ENCODE assay signal across 10 mouse cellular contexts in genomic region chr4:10508163-10508821, GRCm38 (mm10).
DNase-seq lines count a peak whose midpoint lies in the region; ATAC-seq and TF ChIP-seq lines count a peak whose summit lies in the region.
"Had no signal": no experiment of that assay in that cellular context is flagged by ENCODE, and none has a peak within 500 bp of the region (broad histone marks: within the 10 kb centered on the region; RNA-seq: fewer than 3 reads in every experiment).

No protein-coding gene starts in this region.

- ATAC-seq in heart, embryonic 11.5 days (replicated peaks; ENCODE audit: insufficient number of reproducible peaks, low FRiP score, low TSS enrichment): no peak
- ATAC-seq in forebrain, embryonic 15.5 days (replicated peaks): peak; percentile 67
- ATAC-seq in liver, embryonic 14.5 days (ENCODE audit: insufficient read depth): no peak
- ATAC-seq in megakaryocyte, adult 5-6 weeks (ENCODE audit: poor library complexity, severe bottlenecking): no peak

- H3K9me3 ChIP-seq in heart, embryonic 11.5 days (replicated peaks; ENCODE audit: control insufficient read depth, low read length): no peaks in the 10 kb centered on the region
- H3K9me3 ChIP-seq in forebrain, embryonic 15.5 days: no peaks in the 10 kb centered on the region
- no peaks in the 10 kb centered on the region for H3K9me3 ChIP-seq in liver, embryonic 14.5 days (ENCODE audit: control insufficient read depth, low read length)
- H3K9me3 ChIP-seq: hindbrain, embryonic 15.5 days had no signal

- H3K27ac ChIP-seq in heart, embryonic 11.5 days (ENCODE audit: low read depth, low read length): no peak overlapping the region
- no peak overlapping the region for H3K27ac ChIP-seq in forebrain, embryonic 15.5 days (replicated peaks)
- no peak overlapping the region for H3K27ac ChIP-seq in liver, embryonic 14.5 days
- H3K27ac ChIP-seq: hindbrain, embryonic 15.5 days had no signal

- no peak overlapping the region for H3K9ac ChIP-seq in heart, embryonic 11.5 days (ENCODE audit: low read depth, low read length)
- H3K9ac ChIP-seq in forebrain, embryonic 15.5 days (replicated peaks): no peak overlapping the region
- no peak overlapping the region for H3K9ac ChIP-seq in liver, embryonic 14.5 days (replicated peaks)
- H3K9ac ChIP-seq: hindbrain, embryonic 15.5 days had no signal

- H3K4me2 ChIP-seq in heart, embryonic 11.5 days: no peak overlapping the region
- no peak overlapping the region for H3K4me2 ChIP-seq in forebrain, embryonic 15.5 days (replicated peaks)
- no peak overlapping the region for H3K4me2 ChIP-seq in liver, embryonic 14.5 days (ENCODE audit: low read depth)
- H3K4me2 ChIP-seq: hindbrain, embryonic 15.5 days had no signal

- no peak overlapping the region for H3K4me3 ChIP-seq in heart, embryonic 11.5 days (ENCODE audit: low read depth, low read length)
- H3K4me3 ChIP-seq in forebrain, embryonic 15.5 days: no peak overlapping the region
- H3K4me3 ChIP-seq in liver, embryonic 14.5 days (ENCODE audit: insufficient read depth in 1 of 2, low read depth in 2 of 2, low read length in 2 of 2): no peak overlapping the region
- H3K4me3 ChIP-seq: hindbrain, embryonic 15.5 days; myocyte had no signal

- H3K4me1 ChIP-seq in heart, embryonic 11.5 days (ENCODE audit: control insufficient read depth, insufficient read depth, low read length): no peaks in the 10 kb centered on the region
- no peaks in the 10 kb centered on the region for H3K4me1 ChIP-seq in forebrain, embryonic 15.5 days
- H3K4me1 ChIP-seq in liver, embryonic 14.5 days (replicated peaks; ENCODE audit: control insufficient read depth in 2 of 2, insufficient read depth in 2 of 2, low read length in 1 of 2): no peaks in the 10 kb centered on the region
- H3K4me1 ChIP-seq: hindbrain, embryonic 15.5 days had no signal

- H3K36me3 ChIP-seq in heart, embryonic 11.5 days (ENCODE audit: control insufficient read depth, insufficient read depth, low read length): no peaks in the 10 kb centered on the region
- no peaks in the 10 kb centered on the region for H3K36me3 ChIP-seq in forebrain, embryonic 15.5 days
- no peaks in the 10 kb centered on the region for H3K36me3 ChIP-seq in liver, embryonic 14.5 days (replicated peaks; ENCODE audit: control insufficient read depth, insufficient read depth, low read depth)
- H3K36me3 ChIP-seq: hindbrain, embryonic 15.5 days had no signal

- peak; percentile 6 for DNase-seq in heart, postnatal 10 days
- DNase-seq in thymus, postnatal 14 days: peak; percentile 5
- no peak for DNase-seq in thymus, adult 18-20 months
- no peak for DNase-seq in liver, embryonic 14.5 days (ENCODE audit: low read depth in 3 of 3, low spot score in 3 of 3)
- no peak for DNase-seq in spleen, postnatal 36 days (ENCODE audit: low spot score in 2 of 2)

- no peak for TF ChIP-seq EP300 in liver, embryonic 14.5 days (IDR thresholded peaks at IDR 0.05; ENCODE audit: low read depth)

- peak; percentile 38 for TF ChIP-seq CTCF in liver, embryonic 14.5 days (IDR thresholded peaks at IDR 0.05; ENCODE audit: low read depth)

- 50% methylated on average over 6 of the region's 6 CpGs for WGBS in heart, embryonic 11.5 days (ENCODE audit: insufficient replicate concordance)
- 52% methylated on average over 6 of the region's 6 CpGs for WGBS in forebrain, embryonic 15.5 days
- WGBS in liver, embryonic 14.5 days (ENCODE audit: insufficient replicate concordance): 44% methylated on average over 6 of the region's 6 CpGs

- no peaks in the 10 kb centered on the region for H3K27me3 ChIP-seq in heart, embryonic 11.5 days (ENCODE audit: control insufficient read depth, insufficient read depth, low read length)
- no peaks in the 10 kb centered on the region for H3K27me3 ChIP-seq in forebrain, embryonic 15.5 days
- H3K27me3 ChIP-seq in liver, embryonic 14.5 days (ENCODE audit: control insufficient read depth, insufficient read depth, low read length): no peaks in the 10 kb centered on the region
- H3K27me3 ChIP-seq: hindbrain, embryonic 15.5 days had no signal

- intact Hi-C loops in heart, postnatal 10 days (cut with DNase I): no loop called here

Comparison
In these comparisons a context has a peak if more than half of its experiments do, and no peak if none do; other contexts are left out.
1. DNase-seq: peak in heart, postnatal 10 days (2 of 2) and thymus, postnatal 14 days (single experiment); none in thymus, adult 18-20 months (0 of 2), liver, embryonic 14.5 days (0 of 3) and spleen, postnatal 36 days (0 of 2).